ENCODE assay signal across 9 mouse cellular contexts in the genomic region with DNA sequence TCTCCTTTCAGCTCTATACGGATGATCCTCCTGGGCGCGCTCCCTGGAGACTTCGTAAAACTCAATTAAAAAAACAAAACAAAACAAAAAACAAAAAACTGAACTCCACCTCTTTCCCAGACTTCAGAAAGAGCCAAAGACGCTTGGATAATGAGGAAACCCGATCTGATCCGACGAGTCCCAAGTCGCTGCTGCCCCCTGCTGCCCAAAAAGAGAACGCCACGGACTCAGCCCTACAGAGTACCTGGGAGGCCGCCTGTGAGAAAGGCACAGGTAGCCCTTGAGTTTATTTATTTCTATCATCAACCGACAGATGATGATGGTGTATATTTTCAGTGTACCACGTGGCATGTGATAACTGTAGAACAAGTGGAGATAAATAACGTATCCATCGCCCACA. TPM values are rescaled to one million over a fixed set of nuclear protein-coding genes. Genes with fewer than 3 reads are reported as not detected.
DNase-seq lines count a peak whose midpoint lies in the region; ATAC-seq lines count a peak whose summit lies in the region.
"Had no signal": no experiment of that assay in that cellular context is flagged by ENCODE, and none has a peak within 500 bp of the region (broad histone marks: within the 10 kb centered on the region; RNA-seq: fewer than 3 reads in every experiment).

No protein-coding gene starts in this region.

- H3K27me3 ChIP-seq in hindbrain, embryonic 16.5 days (replicated peaks; ENCODE audit: control insufficient read depth, insufficient read depth, low read length), result no peaks in the 10 kb centered on the region; the same call in none of the 2 replicates

- DNase-seq in R1 (ENCODE audit: low read depth, low spot score), result peak; percentile 73
- DNase-seq in cerebellum, postnatal 36 days, result peak; percentile 87 to 92
- DNase-seq in frontal cortex, postnatal 36 days (ENCODE audit: low spot score in 2 of 2), result peak; percentile 89 to 92
- peak; percentile 89 to 92 for DNase-seq in left cerebral cortex, adult 18-20 months (ENCODE audit: low spot score in 2 of 2)
- DNase-seq in right cerebral cortex, postnatal 4 days, result peak; percentile 93
- DNase-seq in urinary bladder, postnatal 36 days (ENCODE audit: low spot score in 2 of 2), result peak; percentile 77 to 84

- 5% methylated on average over 16 of the region's 16 CpGs for WGBS in hindbrain, embryonic 16.5 days

- 0 out of 2 replicates have a peak, but pooled peaks have one; percentile 63 for ATAC-seq in hindbrain, embryonic 16.5 days
- ATAC-seq in megakaryocyte-erythroid progenitor cell, adult 5-6 weeks (replicated peaks; ENCODE audit: low FRiP score, low TSS enrichment, poor library complexity, severe bottlenecking), result peak; percentile 50; the same call in 1 of the 2 replicates

- peaks cover 10% of the 10 kb centered on the region for H3K4me1 ChIP-seq in hindbrain, embryonic 16.5 days (ENCODE audit: control insufficient read depth, insufficient read depth, low read depth, low read length)

- no peaks in the 10 kb centered on the region for H3K36me3 ChIP-seq in hindbrain, embryonic 16.5 days (ENCODE audit: control insufficient read depth, insufficient read depth, low read length)

- H3K27ac ChIP-seq in hindbrain, embryonic 16.5 days (ENCODE audit: low read depth, low read length), result no peak overlapping the region

- peak overlapping the region; percentile 40 for H3K4me2 ChIP-seq in hindbrain, embryonic 16.5 days (ENCODE audit: low read length)

- H3K9me3 ChIP-seq in hindbrain, embryonic 16.5 days (ENCODE audit: control insufficient read depth, low read length), result no peaks in the 10 kb centered on the region
- H3K9me3 ChIP-seq: megakaryocyte, embryonic 14.5 days had no signal

- H3K9ac ChIP-seq in hindbrain, embryonic 16.5 days (ENCODE audit: low read depth, low read length), result no peak overlapping the region

- H3K4me3 ChIP-seq in hindbrain, embryonic 16.5 days (ENCODE audit: low read length), result no peak overlapping the region
- H3K4me3 ChIP-seq: megakaryocyte, embryonic 14.5 days had no signal

RNA-seq across cellular contexts. Expression of gene Rplp1, which starts 14.5 kb away (rescaled TPM):
- polyA plus RNA-seq in hindbrain, embryonic 16.5 days (2015; fragmentation: Nextera tagmentation; extraction: Ambion mirVana), result 902 and 928 TPM in 2 replicates
- 1,000 to 10,000 TPM; 1,463 to 1,514 TPM for total RNA-seq in left cerebral cortex, adult 18-20 months (2021)
- 5,809 and 5,838 TPM in 2 replicates for total RNA-seq in megakaryocyte-erythroid progenitor cell, adult 5-6 weeks (2014; fragmentation: Nextera tagmentation)
- 6,867 and 6,903 TPM in 2 replicates for total RNA-seq in megakaryocyte-erythroid progenitor cell, adult 5-6 weeks (2017)

RNA-seq across cellular contexts. Expression of gene Kif23, which starts 46.8 kb away (rescaled TPM):
- 13.7 and 18.6 TPM in 2 replicates for polyA plus RNA-seq in hindbrain, embryonic 16.5 days (2015; fragmentation: Nextera tagmentation; extraction: Ambion mirVana)
- 1 to 10 TPM; 1.9 to 2.1 TPM for total RNA-seq in left cerebral cortex, adult 18-20 months (2021)
- total RNA-seq in megakaryocyte-erythroid progenitor cell, adult 5-6 weeks (2014; fragmentation: Nextera tagmentation), result 54.7 and 95.0 TPM in 2 replicates
- total RNA-seq in megakaryocyte-erythroid progenitor cell, adult 5-6 weeks (2017), result 59.4 and 67.3 TPM in 2 replicates

Comparison
In these comparisons a context has a peak if more than half of its experiments do, and no peak if none do; other contexts are left out.
1. RNA of gene Kif23, which starts 46.8 kb away (total RNA-seq): 54.7 to 95.0 TPM in megakaryocyte-erythroid progenitor cell, adult 5-6 weeks; 1.9 to 2.1 TPM in left cerebral cortex, adult 18-20 months; every median in the first group is over 10 times any median in the second.
2. Peak in every context shown above with its lines, with median percentiles within 50 percentile points of each other: DNase-seq.